Mouse (Mus musculus): ENCODE measurements around the gene Galk1. TPM values are rescaled to one million over a fixed set of nuclear protein-coding genes. Genes with fewer than 3 reads are reported as not detected.
A peak's percentile ranks its signal among the peaks of the same experiment; 100 is the strongest.

The Galk1 gene
- polyA plus RNA-seq, 2 experiments = 55.9 to 102 TPM

DNA sequence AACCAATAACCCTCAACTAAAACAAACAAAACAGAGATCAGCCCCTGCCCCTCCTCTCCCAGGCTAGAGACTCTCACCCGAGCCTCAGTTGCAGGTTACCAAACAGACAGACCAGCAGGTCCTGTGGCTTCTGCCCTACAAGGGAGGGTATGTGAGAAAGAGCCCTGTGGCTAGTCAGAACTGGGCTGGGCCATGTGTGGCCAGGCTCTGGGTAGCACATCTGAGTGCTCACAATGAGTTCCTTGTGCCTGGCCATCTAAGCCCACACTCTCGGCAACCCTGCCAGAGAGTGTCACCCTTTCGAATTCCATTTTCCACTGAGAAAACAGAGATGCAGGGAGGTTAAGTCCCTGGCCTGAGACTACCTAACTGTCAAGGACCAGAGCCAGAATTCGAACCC lies 20.4 kb downstream of the Galk1 start:
- Histone ChIP-seq H3K27me3 (ENCODE audit: control insufficient read depth, insufficient read depth, low read length) (no peaks in the 10 kb centered on the region; the same call in 1 of the 2 replicates), H3K4me3 (ENCODE audit: insufficient read depth in 1 of 2, low read depth in 2 of 2, low read length in 2 of 2) (no peak overlapping the region), H3K4me1 (replicated peaks; ENCODE audit: control insufficient read depth in 2 of 2, insufficient read depth in 2 of 2, low read length in 1 of 2) (no peaks in the 10 kb centered on the region), H3K4me2 (ENCODE audit: low read depth) (no peak overlapping the region), H3K9ac (replicated peaks) (no peak overlapping the region), H3K36me3 (replicated peaks; ENCODE audit: control insufficient read depth, insufficient read depth, low read depth) (no peaks in the 10 kb centered on the region), H3K9me3 (ENCODE audit: control insufficient read depth, low read length) (no peaks in the 10 kb centered on the region), H3K27ac (no peak overlapping the region)
- WGBS (ENCODE audit: insufficient replicate concordance) = 54% methylated on average over 4 of the region's 4 CpGs
- DNase-seq (ENCODE audit: low read depth in 3 of 3, low spot score in 3 of 3) (no peak), ATAC-seq (ENCODE audit: insufficient read depth) (no peak)
- TF ChIP-seq EP300 (IDR thresholded peaks at IDR 0.05; ENCODE audit: low read depth) (no peak), CTCF (IDR thresholded peaks at IDR 0.05; ENCODE audit: low read depth) (no peak)

DNA sequence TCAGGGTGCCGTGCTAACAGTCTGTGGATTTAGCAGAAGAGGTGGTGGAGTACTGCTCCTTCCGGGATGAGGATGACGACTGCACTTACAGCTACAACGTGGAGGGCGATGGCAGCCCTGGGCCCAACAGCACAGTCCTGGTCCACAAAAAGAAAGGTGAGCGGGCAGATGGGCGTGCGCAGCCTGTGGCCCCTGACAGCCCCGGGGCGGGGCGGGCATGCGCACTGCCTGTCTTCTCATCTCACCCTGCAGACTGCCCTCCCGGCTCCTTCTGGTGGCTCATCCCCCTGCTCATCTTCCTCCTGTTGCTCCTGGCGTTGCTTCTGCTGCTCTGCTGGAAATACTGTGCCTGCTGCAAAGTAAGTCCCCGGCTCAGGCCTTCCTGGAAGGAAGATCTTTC lies 22.8 kb downstream of the Galk1 start:
- 27% methylated on average over 15 of the region's 15 CpGs for WGBS (ENCODE audit: insufficient replicate concordance)
- no peaks in the 10 kb centered on the region for H3K4me1 ChIP-seq (replicated peaks; ENCODE audit: control insufficient read depth in 2 of 2, insufficient read depth in 2 of 2, low read length in 1 of 2)
- no peak overlapping the region; the same call in 1 of the 2 replicates for H3K4me2 ChIP-seq (ENCODE audit: low read depth)
- DNase-seq (ENCODE audit: low read depth in 3 of 3, low spot score in 3 of 3) = no peak
- TF ChIP-seq EP300 (IDR thresholded peaks at IDR 0.05; ENCODE audit: low read depth) (no peak), CTCF (IDR thresholded peaks at IDR 0.05; ENCODE audit: low read depth) (no peak)
- H3K4me3 ChIP-seq (ENCODE audit: insufficient read depth in 1 of 2, low read depth in 2 of 2, low read length in 2 of 2) = peak overlapping the region in 1 of 2 experiments; percentile 51; a peak in 2 of 4 replicates
- no peaks in the 10 kb centered on the region for H3K9me3 ChIP-seq (ENCODE audit: control insufficient read depth, low read length)
- no peak overlapping the region for H3K27ac ChIP-seq
- no peaks in the 10 kb centered on the region; the same call in 1 of the 2 replicates for H3K27me3 ChIP-seq (ENCODE audit: control insufficient read depth, insufficient read depth, low read length)
- H3K9ac ChIP-seq (replicated peaks) = no peak overlapping the region
- ATAC-seq (ENCODE audit: insufficient read depth) = no peak
- H3K36me3 ChIP-seq (replicated peaks; ENCODE audit: control insufficient read depth, insufficient read depth, low read depth) = no peaks in the 10 kb centered on the region

DNA sequence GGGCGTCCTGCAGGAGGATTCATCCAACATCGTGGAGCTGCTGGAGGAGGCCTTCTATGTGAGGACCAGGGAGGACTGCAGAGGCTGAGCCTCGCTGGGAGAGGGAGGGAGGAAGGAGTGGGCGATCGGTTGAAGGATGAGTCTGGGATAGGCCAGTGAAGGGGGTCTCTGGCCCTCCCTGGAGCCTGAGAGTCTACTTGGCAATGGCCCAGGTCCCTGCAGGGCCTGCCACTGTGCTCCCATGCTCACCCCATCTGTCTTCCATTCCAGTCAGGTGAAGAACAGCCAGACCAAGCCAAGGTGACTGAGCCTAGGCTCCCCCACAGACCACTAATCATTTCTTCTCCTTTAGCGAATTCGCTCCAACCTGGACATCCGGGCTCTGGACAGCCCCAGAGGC lies 29.2 kb downstream of the Galk1 start:
- TF ChIP-seq CTCF (IDR thresholded peaks at IDR 0.05; ENCODE audit: low read depth) (no peak), EP300 (IDR thresholded peaks at IDR 0.05; ENCODE audit: low read depth) (no peak)
- WGBS (ENCODE audit: insufficient replicate concordance) = 69% methylated on average over 8 of the region's 8 CpGs
- Histone ChIP-seq H3K27me3 (ENCODE audit: control insufficient read depth, insufficient read depth, low read length) (no peaks in the 10 kb centered on the region), H3K4me1 (replicated peaks; ENCODE audit: control insufficient read depth in 2 of 2, insufficient read depth in 2 of 2, low read length in 1 of 2) (no peaks in the 10 kb centered on the region), H3K36me3 (replicated peaks; ENCODE audit: control insufficient read depth, insufficient read depth, low read depth) (no peaks in the 10 kb centered on the region), H3K27ac (no peak overlapping the region), H3K9ac (replicated peaks) (no peak overlapping the region), H3K4me3 (ENCODE audit: insufficient read depth in 1 of 2, low read depth in 2 of 2, low read length in 2 of 2) (no peak overlapping the region), H3K4me2 (ENCODE audit: low read depth) (no peak overlapping the region), H3K9me3 (ENCODE audit: control insufficient read depth, low read length) (no peaks in the 10 kb centered on the region)
- ATAC-seq (ENCODE audit: insufficient read depth) (no peak), DNase-seq (ENCODE audit: low read depth in 3 of 3, low spot score in 3 of 3) (no peak)

DNA sequence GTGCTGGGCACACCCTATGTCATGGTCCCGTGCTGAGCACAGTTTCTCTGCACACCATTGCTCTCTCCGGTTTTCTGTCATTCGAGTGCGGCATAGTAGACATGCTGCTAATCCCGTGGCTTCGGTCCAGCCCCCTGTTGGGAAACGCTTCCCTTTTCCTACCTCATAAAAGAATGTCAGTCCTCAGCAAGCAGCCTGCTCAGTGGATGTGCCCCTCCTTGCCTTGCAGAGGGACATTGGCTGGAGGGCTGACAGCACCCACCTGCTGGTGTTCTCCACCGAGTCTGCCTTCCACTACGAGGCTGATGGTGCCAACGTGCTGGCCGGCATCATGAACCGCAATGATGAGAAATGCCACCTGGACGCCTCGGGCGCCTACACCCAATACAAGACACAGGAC lies 30.0 kb downstream of the Galk1 start:
- no peak for DNase-seq (ENCODE audit: low read depth in 3 of 3, low spot score in 3 of 3)
- H3K9ac ChIP-seq (replicated peaks) = no peak overlapping the region
- no peak overlapping the region for H3K4me2 ChIP-seq (ENCODE audit: low read depth)
- no peak overlapping the region for H3K4me3 ChIP-seq (ENCODE audit: insufficient read depth in 1 of 2, low read depth in 2 of 2, low read length in 2 of 2)
- WGBS (ENCODE audit: insufficient replicate concordance) = 78% methylated on average over 15 of the region's 15 CpGs
- no peak overlapping the region for H3K27ac ChIP-seq
- no peak for TF ChIP-seq CTCF (IDR thresholded peaks at IDR 0.05; ENCODE audit: low read depth)
- no peak for TF ChIP-seq EP300 (IDR thresholded peaks at IDR 0.05; ENCODE audit: low read depth)
- H3K4me1 ChIP-seq (replicated peaks; ENCODE audit: control insufficient read depth in 2 of 2, insufficient read depth in 2 of 2, low read length in 1 of 2) = no peaks in the 10 kb centered on the region
- H3K27me3 ChIP-seq (ENCODE audit: control insufficient read depth, insufficient read depth, low read length) = no peaks in the 10 kb centered on the region
- no peaks in the 10 kb centered on the region for H3K9me3 ChIP-seq (ENCODE audit: control insufficient read depth, low read length)
- ATAC-seq (ENCODE audit: insufficient read depth) = no peak
- no peaks in the 10 kb centered on the region for H3K36me3 ChIP-seq (replicated peaks; ENCODE audit: control insufficient read depth, insufficient read depth, low read depth)

DNA sequence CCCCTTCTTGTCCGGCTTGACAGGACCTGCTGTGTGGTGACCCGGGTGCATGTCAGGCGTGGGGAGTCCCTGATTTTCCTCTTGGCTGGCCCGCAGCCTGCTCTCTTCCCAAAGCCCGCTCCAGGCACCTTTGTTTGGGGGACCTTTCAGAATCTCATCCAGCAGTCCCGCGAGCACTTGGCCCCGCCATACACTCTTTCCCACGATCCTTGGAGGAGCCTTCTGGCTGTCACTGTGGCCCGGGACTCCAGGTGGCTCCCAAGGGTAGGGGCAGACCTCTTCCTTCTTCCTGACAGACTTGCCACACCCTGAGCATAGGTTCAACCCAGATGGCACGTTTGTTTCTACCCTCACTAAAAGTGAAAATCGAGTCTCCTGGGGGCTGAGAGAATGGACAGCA lies 37.0 kb downstream of the Galk1 start:
- DNase-seq (ENCODE audit: low read depth in 3 of 3, low spot score in 3 of 3) = no peak
- Histone ChIP-seq H3K4me2 (ENCODE audit: low read depth) (no peak overlapping the region), H3K9ac (replicated peaks) (no peak overlapping the region), H3K27me3 (ENCODE audit: control insufficient read depth, insufficient read depth, low read length) (peaks cover 27% of the 10 kb centered on the region), H3K36me3 (replicated peaks; ENCODE audit: control insufficient read depth, insufficient read depth, low read depth) (no peaks in the 10 kb centered on the region), H3K9me3 (ENCODE audit: control insufficient read depth, low read length) (no peaks in the 10 kb centered on the region), H3K4me3 (ENCODE audit: insufficient read depth in 1 of 2, low read depth in 2 of 2, low read length in 2 of 2) (no peak overlapping the region), H3K4me1 (replicated peaks; ENCODE audit: control insufficient read depth in 2 of 2, insufficient read depth in 2 of 2, low read length in 1 of 2) (no peaks in the 10 kb centered on the region), H3K27ac (no peak overlapping the region)
- no peak for ATAC-seq (ENCODE audit: insufficient read depth)
- no peak for TF ChIP-seq CTCF (IDR thresholded peaks at IDR 0.05; ENCODE audit: low read depth)
- no peak for TF ChIP-seq EP300 (IDR thresholded peaks at IDR 0.05; ENCODE audit: low read depth)
- WGBS (ENCODE audit: insufficient replicate concordance) = 38% methylated on average over 12 of the region's 12 CpGs

All from liver, embryonic 14.5 days (tissue).